Comparison of ENCODE assay signal across 14 mouse cellular contexts in the genomic region with DNA sequence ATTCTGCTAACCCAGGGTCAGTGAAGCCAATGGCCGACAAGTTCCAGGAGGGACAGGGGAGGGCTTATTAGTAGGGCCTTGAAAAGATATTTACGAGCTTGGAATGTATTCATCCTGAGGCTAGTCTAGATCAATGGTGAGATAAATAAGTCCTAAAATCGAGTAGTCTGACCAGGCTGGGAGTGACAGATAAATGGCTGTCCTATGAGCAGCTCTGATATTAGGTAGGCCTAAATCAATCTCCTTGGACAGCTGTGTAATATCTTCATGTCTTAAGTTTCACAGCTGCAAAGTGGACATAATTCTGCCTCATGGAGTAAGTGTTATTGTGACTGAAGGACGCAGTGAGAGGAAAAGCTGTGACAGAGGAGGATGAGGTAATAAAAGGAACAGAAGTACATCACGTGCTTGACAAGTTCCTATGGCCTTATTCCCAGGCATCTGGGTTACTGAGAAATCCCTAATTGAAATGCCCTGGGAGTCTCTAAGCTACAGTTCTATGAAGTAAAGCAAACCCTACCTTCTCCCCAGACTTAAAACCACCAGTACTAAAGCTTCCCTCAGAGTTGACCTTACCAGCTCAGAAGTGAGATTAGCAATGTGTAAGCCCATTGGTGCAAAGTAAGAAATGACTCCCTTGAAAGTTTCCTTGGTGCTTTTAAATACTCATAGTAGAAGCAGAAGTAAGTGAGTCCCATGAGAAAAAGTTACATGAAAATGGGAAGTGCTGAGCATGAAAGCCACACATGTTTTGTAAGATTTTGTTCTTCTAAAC.
DNase-seq lines count a peak whose midpoint lies in the region; ATAC-seq and TF ChIP-seq lines count a peak whose summit lies in the region.
"Had no signal": no experiment of that assay in that cellular context is flagged by ENCODE, and none has a peak within 500 bp of the region (broad histone marks: within the 10 kb centered on the region; RNA-seq: fewer than 3 reads in every experiment).

No protein-coding gene starts in this region.

- H3K79me2 ChIP-seq in MEL (ENCODE audit: control insufficient read depth, insufficient read depth, low read length, poor library complexity), result no peaks in the 10 kb centered on the region

- H3K9ac ChIP-seq in kidney, embryonic 15.5 days, result no peak overlapping the region
- peak overlapping the region; percentile 51 for H3K9ac ChIP-seq in MEL (ENCODE audit: control insufficient read depth, low read depth, low read length, poor library complexity, severe bottlenecking)
- H3K9ac ChIP-seq in midbrain, postnatal 0 days (replicated peaks; ENCODE audit: low read length, poor library complexity, severe bottlenecking), result no peak overlapping the region
- H3K9ac ChIP-seq: heart, embryonic 13.5 days had no signal

- H3K27me3 ChIP-seq in kidney, embryonic 15.5 days, result no peaks in the 10 kb centered on the region
- H3K27me3 ChIP-seq in MEL (ENCODE audit: control insufficient read depth in 1 of 2, insufficient read depth in 2 of 2, low read length in 2 of 2), result no peaks in the 10 kb centered on the region
- H3K27me3 ChIP-seq in midbrain, postnatal 0 days (ENCODE audit: insufficient read depth, low read length), result no peaks in the 10 kb centered on the region
- H3K27me3 ChIP-seq: heart, embryonic 13.5 days had no signal

- intact Hi-C loops in gastrocnemius, postnatal 14 days (cut with DNase I; ENCODE audit: low total_unique reads), result no loop called here
- intact Hi-C loops in left cerebral cortex, postnatal 14 days (cut with DNase I), result no loop called here

- no peak for TF ChIP-seq CTCF in MEL (IDR thresholded peaks at IDR 0.05 in 2 of 3, conservative IDR thresholded peaks at IDR 0.05 in 1 of 3; ENCODE audit: control insufficient read depth in 1 of 3, insufficient read depth in 1 of 3, low read depth in 2 of 3, low read length in 3 of 3, poor library complexity in 1 of 3, severe bottlenecking in 1 of 3)
- TF ChIP-seq CTCF in midbrain, postnatal 0 days (IDR thresholded peaks at IDR 0.05), result no peak

- H3K4me1 ChIP-seq in kidney, embryonic 15.5 days, result 0 out of 2 replicates have a peak, but pooled peaks cover 7% of the 10 kb centered on the region
- peaks cover 35 to 45% of the 10 kb centered on the region in 2 experiments for H3K4me1 ChIP-seq in MEL (ENCODE audit: control insufficient read depth in 1 of 2, insufficient read depth in 2 of 2, low read length in 2 of 2)
- no peaks in the 10 kb centered on the region for H3K4me1 ChIP-seq in midbrain, postnatal 0 days (ENCODE audit: insufficient read depth, low read length)
- H3K4me1 ChIP-seq: forebrain, embryonic 10.5 days; heart, embryonic 13.5 days had no signal

- WGBS in kidney, embryonic 15.5 days, result 24% methylated on average over 5 of the region's 5 CpGs
- 71% methylated on average over 5 of the region's 5 CpGs for WGBS in midbrain, postnatal 0 days

- no peak overlapping the region for H3K4me3 ChIP-seq in kidney, embryonic 15.5 days (replicated peaks)
- peak overlapping the region; percentile 11; a peak in 3 of 4 replicates for H3K4me3 ChIP-seq in MEL (ENCODE audit: control insufficient read depth in 1 of 2, insufficient read depth in 1 of 2, low read depth in 2 of 2, low read length in 2 of 2)
- H3K4me3 ChIP-seq in midbrain, postnatal 0 days (ENCODE audit: low read depth, low read length), result no peak overlapping the region
- H3K4me3 ChIP-seq: forebrain, embryonic 10.5 days; heart, embryonic 13.5 days had no signal

- H3K9me3 ChIP-seq in kidney, embryonic 15.5 days (replicated peaks), result no peaks in the 10 kb centered on the region
- H3K9me3 ChIP-seq in MEL (replicated peaks; ENCODE audit: insufficient read depth, low read length), result no peaks in the 10 kb centered on the region
- H3K9me3 ChIP-seq in midbrain, postnatal 0 days (ENCODE audit: low read length), result no peaks in the 10 kb centered on the region
- H3K9me3 ChIP-seq: forebrain, embryonic 10.5 days; heart, embryonic 13.5 days had no signal

- DNase-seq in kidney, adult 11 months, result no peak
- peak; percentile 88 for DNase-seq in MEL (ENCODE audit: low read depth, low spot score)
- no peak for DNase-seq in midbrain, postnatal 0 days (ENCODE audit: low spot score)
- DNase-seq in gastrocnemius, postnatal 14 days, result no peak
- DNase-seq in left cerebral cortex, postnatal 14 days (ENCODE audit: low spot score in 2 of 2), result no peak
- DNase-seq: adrenal gland, postnatal 14 days; cerebellum, adult 11 months; kidney, postnatal 36 days; lung, postnatal 4 days had no signal

- no peaks in the 10 kb centered on the region for H3K36me3 ChIP-seq in kidney, embryonic 15.5 days
- peaks cover 0 to 56% of the 10 kb centered on the region in 2 experiments; a peak in 2 of 4 replicates for H3K36me3 ChIP-seq in MEL (ENCODE audit: control insufficient read depth in 1 of 2, insufficient read depth in 2 of 2, low read length in 2 of 2)
- H3K36me3 ChIP-seq in midbrain, postnatal 0 days (ENCODE audit: insufficient read depth, low read length), result no peaks in the 10 kb centered on the region
- H3K36me3 ChIP-seq: forebrain, embryonic 10.5 days; heart, embryonic 13.5 days had no signal

- no peak for TF ChIP-seq RAD21 in MEL (IDR thresholded peaks at IDR 0.05; ENCODE audit: low read depth, low read length)

- no peak overlapping the region for H3K4me2 ChIP-seq in kidney, embryonic 15.5 days
- no peak overlapping the region for H3K4me2 ChIP-seq in midbrain, postnatal 0 days (ENCODE audit: low read depth, low read length, poor library complexity, severe bottlenecking)
- H3K4me2 ChIP-seq: heart, embryonic 13.5 days had no signal

- peak; percentile 36 to 57; a peak in 3 of 4 replicates for TF ChIP-seq EP300 in MEL (IDR thresholded peaks at IDR 0.05; ENCODE audit: low read depth in 1 of 2, low read length in 2 of 2)

- ATAC-seq in kidney, embryonic 15.5 days (replicated peaks; ENCODE audit: low FRiP score), result 0 out of 2 replicates have a peak, but pooled peaks have one; percentile 22
- peak; percentile 90 for ATAC-seq in granulocyte monocyte progenitor cell, adult 5-6 weeks (replicated peaks; ENCODE audit: poor library complexity, severe bottlenecking)
- ATAC-seq in megakaryocyte-erythroid progenitor cell, adult 5-6 weeks (replicated peaks; ENCODE audit: low FRiP score, low TSS enrichment, poor library complexity, severe bottlenecking), result peak; percentile 38
- ATAC-seq in midbrain, postnatal 0 days (ENCODE audit: low FRiP score), result no peak

- no peak overlapping the region for H3K27ac ChIP-seq in kidney, embryonic 15.5 days
- peak overlapping the region; percentile 91 for H3K27ac ChIP-seq in MEL (ENCODE audit: control insufficient read depth, low read depth, low read length)
- no peak overlapping the region for H3K27ac ChIP-seq in midbrain, postnatal 0 days (ENCODE audit: low read depth, low read length)
- H3K27ac ChIP-seq: forebrain, embryonic 10.5 days; heart, embryonic 13.5 days had no signal

- TF ChIP-seq POLR2A in MEL (IDR thresholded peaks at IDR 0.05; ENCODE audit: control insufficient read depth in 1 of 2, insufficient read depth in 1 of 2, low read depth in 1 of 2, low read length in 2 of 2, poor library complexity in 1 of 2), result peak in 1 of 2 experiments; percentile 59; a peak in 1 of 4 replicates

TF ChIP-seq in MEL, 35 proteins besides CTCF, POLR2A, EP300 and RAD21 (continues in another document):
- TF ChIP-seq HCFC1 (IDR thresholded peaks at IDR 0.05; ENCODE audit: low read depth, low read length), result 0 out of 2 replicates have a peak, but pooled peaks have one; percentile 20
- peak; percentile 50; the same call in 1 of the 2 replicates for TF ChIP-seq TCF12 (IDR thresholded peaks at IDR 0.05; ENCODE audit: low read depth, low read length)
- TF ChIP-seq USF2 (IDR thresholded peaks at IDR 0.05; ENCODE audit: borderline replicate concordance in 1 of 2, insufficient read depth in 1 of 2, low read depth in 1 of 2, low read length in 2 of 2), result no peak
- TF ChIP-seq JUND (IDR thresholded peaks at IDR 0.05; ENCODE audit: low read depth, low read length), result no peak
- no peak for TF ChIP-seq SMC3 (IDR thresholded peaks at IDR 0.05; ENCODE audit: low read depth, low read length)
- TF ChIP-seq POLR2AphosphoS5 (IDR thresholded peaks at IDR 0.05; ENCODE audit: borderline replicate concordance, low read depth, low read length), result no peak
- TF ChIP-seq MAFK (IDR thresholded peaks at IDR 0.05; ENCODE audit: borderline replicate concordance, low read depth, low read length), result no peak
- peak; percentile 78 for TF ChIP-seq TBP (IDR thresholded peaks at IDR 0.05; ENCODE audit: low read depth, low read length)
- TF ChIP-seq BHLHE40 (IDR thresholded peaks at IDR 0.05; ENCODE audit: borderline replicate concordance, low read depth, low read length), result peak; percentile 31; the same call in 1 of the 2 replicates
- TF ChIP-seq RCOR1 (IDR thresholded peaks at IDR 0.05; ENCODE audit: low read depth, low read length), result no peak; the same call in 1 of the 2 replicates
- TF ChIP-seq MAZ (IDR thresholded peaks at IDR 0.05; ENCODE audit: low read depth, low read length), result 0 out of 2 replicates have a peak, but pooled peaks have one; percentile 65
- TF ChIP-seq ZKSCAN1 (IDR thresholded peaks at IDR 0.05; ENCODE audit: low read depth, low read length), result no peak
- no peak for TF ChIP-seq MYB (IDR thresholded peaks at IDR 0.05; ENCODE audit: low read depth, low read length)
- peak; percentile 57; the same call in 1 of the 2 replicates for TF ChIP-seq GATA1 (IDR thresholded peaks at IDR 0.05; ENCODE audit: low read depth, low read length)
- no peak for TF ChIP-seq NRF1 (IDR thresholded peaks at IDR 0.05; ENCODE audit: insufficient read depth, low read depth, low read length, poor library complexity, severe bottlenecking)
- TF ChIP-seq MYC (IDR thresholded peaks at IDR 0.05; ENCODE audit: low read depth, low read length), result peak; percentile 59; the same call in 1 of the 2 replicates
- TF ChIP-seq TAL1 (IDR thresholded peaks at IDR 0.05; ENCODE audit: low read length), result peak; percentile 18; the same call in 1 of the 2 replicates
- no peak for TF ChIP-seq CHD2 (IDR thresholded peaks at IDR 0.05; ENCODE audit: low read length)
- TF ChIP-seq SIN3A (IDR thresholded peaks at IDR 0.05; ENCODE audit: low read length), result peak; percentile 48; the same call in 1 of the 2 replicates
- peak; percentile 61 for TF ChIP-seq ETS1 (IDR thresholded peaks at IDR 0.05; ENCODE audit: low read depth, low read length)
- no peak for TF ChIP-seq ELF1 (IDR thresholded peaks at IDR 0.05; ENCODE audit: low read depth, low read length)
- no peak for TF ChIP-seq POLR2AphosphoS2 (IDR thresholded peaks at IDR 0.05; ENCODE audit: low read length)
- TF ChIP-seq ZC3H11A (IDR thresholded peaks at IDR 0.05; ENCODE audit: low read depth, low read length), result no peak
- TF ChIP-seq MXI1 (IDR thresholded peaks at IDR 0.05; ENCODE audit: low read depth, low read length), result no peak; the same call in 1 of the 2 replicates
- TF ChIP-seq ZMIZ1 (IDR thresholded peaks at IDR 0.05; ENCODE audit: low read depth, low read length), result peak; percentile 54; the same call in 1 of the 2 replicates
- TF ChIP-seq KAT2A (conservative IDR thresholded peaks at IDR 0.05; ENCODE audit: low read depth, low read length), result no peak

Comparison
In these comparisons a context has a peak if more than half of its experiments do, and no peak if none do; other contexts are left out.
1. H3K4me3 ChIP-seq: peak in MEL (2 of 2); none in kidney, embryonic 15.5 days (single experiment) and midbrain, postnatal 0 days (single experiment).